Mouse (Mus musculus) liver, embryonic 15.5 days (tissue): ENCODE results near the gene Olfr1303. TPM values are rescaled to one million over a fixed set of nuclear protein-coding genes. Genes with fewer than 3 reads are reported as not detected.

ENCODE experiments used
- ATAC-seq: fragments of 200-750 bp; cut with Nextera tagmentation; 2 replicates; pipeline ENCODE4 v1.8.0; 2017; ENCODE audit warnings: moderate number of reproducible peaks, mild to moderate bottlenecking, moderate library complexity; ENCODE audit not compliant: insufficient read depth
- H3K27ac ChIP-seq: fragments of 300-500 bp; sonication (generic); replicated peaks from 2 replicates; pipeline ENCODE4 v1.5.1; 2015; ENCODE audit warnings: mild to moderate bottlenecking, inconsistent platforms
- H3K27me3 ChIP-seq: fragments of 300-500 bp; sonication (generic); 2 replicates; pipeline ENCODE4 v1.6.1; 2015; ENCODE audit warnings: mild to moderate bottlenecking, inconsistent platforms
- H3K36me3 ChIP-seq: fragments of 300-500 bp; sonication (generic); replicated peaks from 2 replicates; pipeline ENCODE4 v1.6.1; 2015; ENCODE audit warnings: moderate library complexity, mild to moderate bottlenecking, inconsistent platforms
- H3K4me1 ChIP-seq: fragments of 300-500 bp; sonication (generic); replicated peaks from 2 replicates; pipeline ENCODE4 v1.6.1; 2015; ENCODE audit warnings: inconsistent platforms
- H3K4me2 ChIP-seq: fragments of 300-500 bp; sonication (generic); 2 replicates; pipeline ENCODE4 v1.6.1; 2015; ENCODE audit warnings: moderate library complexity, mild to moderate bottlenecking, inconsistent platforms
- H3K4me3 ChIP-seq: fragments of 300-500 bp; sonication (generic); replicated peaks from 2 replicates; pipeline ENCODE4 v1.5.1; 2015; ENCODE audit warnings: mild to moderate bottlenecking, inconsistent platforms
- H3K9ac ChIP-seq: fragments of 300-500 bp; sonication (generic); 2 replicates; pipeline ENCODE4 v1.6.1; 2015; ENCODE audit warnings: moderate library complexity, mild to moderate bottlenecking, inconsistent platforms
- H3K9me3 ChIP-seq: fragments of 300-500 bp; sonication (generic); replicated peaks from 2 replicates; pipeline ENCODE4 v1.6.1; 2016; ENCODE audit warnings: inconsistent platforms
- WGBS: fragments of 180-500 bp; shearing (Covaris S2); methylation state at CpG from one replicate; pipeline ENCODE4 v1.1.7; 2015; ENCODE audit warnings: mixed read lengths; ENCODE audit not compliant: insufficient replicate concordance; 5-methylcytosine and 5-hydroxymethylcytosine counted together
- polyA plus RNA-seq: library from polyadenylated mRNA; unstranded; fragments of >200 nt; fragmentation: Nextera tagmentation; extraction: Ambion mirVana; gene quantifications from 2 replicates; pipeline ENCODE4 v1.2.1, GENCODE M21; 2015

The Olfr1303 gene
- polyA plus RNA-seq: not detected in 2 replicates

- 60% methylated on average over 2 of the region's 2 CpGs for WGBS
- Histone ChIP-seq H3K4me2 (no peak within 1 kb of the TSS), H3K9ac (no peak within 1 kb of the TSS), H3K27ac (no peak within 1 kb of the TSS), H3K4me3 (no peak within 1 kb of the TSS), H3K36me3 (no peaks in the 10 kb centered on the region), H3K9me3 (no peaks in the 10 kb centered on the region), H3K4me1 (no peaks in the 10 kb centered on the region), H3K27me3 (no peaks in the 10 kb centered on the region)
- no peak for ATAC-seq
Observed at GRCm38 (mm10) chr2:111820240-111820639, at the start of gene Olfr1303. Gene Olfr1303, minus strand, starts transcription at chr2:111820340.

DNA sequence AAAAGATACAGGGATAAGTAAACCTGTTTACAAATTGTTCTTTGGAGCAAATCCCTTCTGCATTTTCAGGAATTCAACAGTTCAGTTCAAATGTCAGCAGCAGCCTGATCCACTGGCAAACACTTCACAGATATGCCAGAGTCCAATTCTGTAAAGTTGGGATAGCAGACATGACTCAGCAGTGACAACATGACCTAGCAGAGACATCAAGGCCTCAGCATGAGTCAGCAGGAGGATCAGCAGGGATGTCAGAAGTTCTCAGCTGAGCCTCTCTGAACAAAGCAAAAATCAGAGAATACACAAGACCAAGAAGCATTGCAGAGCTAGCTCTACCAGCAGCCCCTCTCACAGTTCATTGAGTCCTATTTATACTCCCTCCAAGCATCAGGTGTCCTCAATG is 7.2 kb downstream of the Olfr1303 start:
- H3K36me3 ChIP-seq: no peaks in the 10 kb centered on the region
- H3K27me3 ChIP-seq: no peaks in the 10 kb centered on the region
- ATAC-seq: no peak
- no peaks in the 10 kb centered on the region for H3K4me1 ChIP-seq
- no peaks in the 10 kb centered on the region for H3K9me3 ChIP-seq
- H3K4me3 ChIP-seq: no peak overlapping the region
- H3K27ac ChIP-seq: no peak overlapping the region
- no peak overlapping the region for H3K9ac ChIP-seq
- H3K4me2 ChIP-seq: no peak overlapping the region

- H3K36me3 ChIP-seq: no peaks in the 10 kb centered on the region
- 42% methylated on average over 2 of the region's 2 CpGs for WGBS
Observed at GRCm38 (mm10) chr2:111777129-111777528, 43.0 kb downstream of the Olfr1303 start, which contains the start of gene Olfr1302. Gene Olfr1302, plus strand, starts transcription at chr2:111777429.

More at GRCm38 (mm10) chr2:111777129-111777528, 43.0 kb downstream of the Olfr1303 start, which contains the start of gene Olfr1302:
- H3K4me1 ChIP-seq: no peaks in the 10 kb centered on the region
- no peak within 1 kb of the TSS for H3K9ac ChIP-seq
- no peak for ATAC-seq
- no peak within 1 kb of the TSS for H3K4me2 ChIP-seq
- H3K9me3 ChIP-seq: no peaks in the 10 kb centered on the region
- H3K27ac ChIP-seq: no peak within 1 kb of the TSS
- no peak within 1 kb of the TSS for H3K4me3 ChIP-seq
- H3K27me3 ChIP-seq: no peaks in the 10 kb centered on the region

Other genes starting within 250 kb of the Olfr1303 start
- not detected in 2 replicates for gene Olfr1297, start 193.8 kb downstream of the Olfr1303 start, polyA plus RNA-seq
- not detected in 2 replicates for gene Olfr1298, start 171.1 kb downstream of the Olfr1303 start, polyA plus RNA-seq
- gene Olfr1299, start 158.9 kb downstream of the Olfr1303 start, polyA plus RNA-seq: not detected in 2 replicates
- not detected in 2 replicates for gene Olfr1301, start 69.3 kb downstream of the Olfr1303 start, polyA plus RNA-seq
- not detected in 2 replicates for gene Olfr1302, start 42.9 kb downstream of the Olfr1303 start, polyA plus RNA-seq
- gene Olfr1305, start 56.8 kb upstream of the Olfr1303 start, polyA plus RNA-seq: not detected in 2 replicates
- not detected in 2 replicates for gene Olfr1306, start 95.9 kb upstream of the Olfr1303 start, polyA plus RNA-seq
- not detected in 2 replicates for gene Olfr1307, start 129.1 kb upstream of the Olfr1303 start, polyA plus RNA-seq
- not detected in 2 replicates for gene Olfr1308, start 144.6 kb upstream of the Olfr1303 start, polyA plus RNA-seq
- gene Olfr1309, start 169.9 kb upstream of the Olfr1303 start, polyA plus RNA-seq: not detected in 2 replicates
- gene Olfr1310, start 192.4 kb upstream of the Olfr1303 start, polyA plus RNA-seq: not detected in 2 replicates
- gene Olfr1311, start 204.1 kb upstream of the Olfr1303 start, polyA plus RNA-seq: not detected in 2 replicates
- gene Olfr1312, start 229.9 kb upstream of the Olfr1303 start, polyA plus RNA-seq: not detected in 2 replicates